Mouse (Mus musculus) cerebellum, adult 18-20 months (tissue): ENCODE measurements around the gene Anapc15.

ENCODE experiments used
- DNase-seq, 2 experiments: peaks; one replicate each; pipeline ENCODE4 v3.0.0; 2021

Anapc15 gene

GRCm38 (mm10) chr7:101851689-101852088 lies 11.8 kb upstream of the Anapc15 start:
- DNase-seq, result no peak

GRCm38 (mm10) chr7:101852846-101853245 lies 10.7 kb upstream of the Anapc15 start:
- DNase-seq, result no peak

- no peak for DNase-seq
Measured at GRCm38 (mm10) chr7:101853816-101854215, 9.7 kb upstream of the Anapc15 start.

GRCm38 (mm10) chr7:101857094-101857493 lies 6.4 kb upstream of the Anapc15 start, which contains the start of gene Folr2:
Gene Folr2, minus strand, starts transcription at chr7:101857194.
- no peak for DNase-seq

- no peak for DNase-seq
Measured at GRCm38 (mm10) chr7:101858362-101858761, 5.2 kb upstream of the Anapc15 start.

GRCm38 (mm10) chr7:101860978-101861377 lies 2.5 kb upstream of the Anapc15 start:
- no peak for DNase-seq

- DNase-seq, result no peak
Measured at GRCm38 (mm10) chr7:101862291-101862690, 1.2 kb upstream of the Anapc15 start.

- no peak for DNase-seq
Measured at GRCm38 (mm10) chr7:101866491-101867265, 3.2 kb downstream of the Anapc15 start.

GRCm38 (mm10) chr7:101867482-101867881 lies 4.0 kb downstream of the Anapc15 start:
- no peak for DNase-seq

GRCm38 (mm10) chr7:101868241-101869162 lies 5.0 kb downstream of the Anapc15 start:
- DNase-seq, result no peak

GRCm38 (mm10) chr7:101869163-101869500 lies 5.6 kb downstream of the Anapc15 start:
- DNase-seq, result no peak

- no peak for DNase-seq
Measured at GRCm38 (mm10) chr7:101870629-101871028, 7.1 kb downstream of the Anapc15 start, which contains the start of gene Folr1. Gene Folr1, minus strand, starts transcription at chr7:101870788.

- DNase-seq, result no peak
Measured at GRCm38 (mm10) chr7:101871296-101871695, 7.8 kb downstream of the Anapc15 start.

- no peak for DNase-seq
Measured at GRCm38 (mm10) chr7:101875978-101876377, 12.5 kb downstream of the Anapc15 start.

- DNase-seq, result no peak
Measured at GRCm38 (mm10) chr7:101880855-101881254, 17.3 kb downstream of the Anapc15 start.

GRCm38 (mm10) chr7:101882413-101883154 lies 19.1 kb downstream of the Anapc15 start:
- no peak for DNase-seq

GRCm38 (mm10) chr7:101884160-101884559 lies 20.6 kb downstream of the Anapc15 start:
- DNase-seq, result no peak

- no peak for DNase-seq
Measured at GRCm38 (mm10) chr7:101886274-101886673, 22.8 kb downstream of the Anapc15 start.

- DNase-seq, result no peak
Measured at GRCm38 (mm10) chr7:101888460-101888859, 24.9 kb downstream of the Anapc15 start.

- DNase-seq, result no peak
Measured at GRCm38 (mm10) chr7:101895695-101896094, 32.2 kb downstream of the Anapc15 start.

- peak; percentile 95 to 99 for DNase-seq
Measured at GRCm38 (mm10) chr7:101896104-101897066, 32.9 kb downstream of the Anapc15 start.
